Mouse (Mus musculus): ENCODE measurements around the gene Nkg7.

GRCm38 (mm10) chr7:43462851-43463250 lies 26.0 kb downstream of the Nkg7 start, which contains the start of gene Vsig10l:
- no peak for TF ChIP-seq CTCF (IDR thresholded peaks at IDR 0.05; ENCODE audit: borderline replicate concordance, insufficient read depth, low read length)
- TF ChIP-seq POLR2A (IDR thresholded peaks at IDR 0.05; ENCODE audit: low read depth, low read length) = no peak

All from embryonic fibroblast, embryonic 13.5 days (primary cell).